Mouse (Mus musculus) stomach, postnatal 0 days (tissue): Measurements from ENCODE around the gene Zbtb16.

Source experiments
- CTCF ChIP-seq: IDR thresholded peaks from 2 replicates; pipeline ENCODE4 v1.5.1; 2016; ENCODE audit warnings: antibody characterized with exemption, low read depth, mild to moderate bottlenecking, moderate library complexity
- EP300 ChIP-seq: optimal IDR thresholded peaks from 2 replicates; pipeline ENCODE3; 2016; ENCODE audit warnings: antibody characterized with exemption

DNA sequence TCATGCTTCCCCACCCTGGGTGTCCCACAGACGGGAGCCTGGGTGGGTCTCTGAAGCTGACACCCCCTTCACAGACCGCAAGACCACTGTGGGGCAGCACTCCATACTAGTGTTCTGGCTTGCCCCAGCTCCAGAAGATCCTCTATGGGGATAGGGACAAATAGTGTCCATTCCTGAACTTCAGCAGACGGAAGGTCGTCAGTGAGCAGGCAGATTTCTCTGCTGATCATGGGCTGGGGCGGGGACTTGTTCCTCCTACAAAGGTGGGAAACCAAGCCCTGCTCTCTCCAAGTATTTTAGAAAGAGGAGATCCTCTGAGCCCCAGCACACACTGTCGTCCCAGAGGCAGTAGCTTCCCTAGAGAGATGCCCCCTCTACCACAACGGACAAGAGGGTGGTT, 142.3 kb downstream of the Zbtb16 start:
- TF ChIP-seq EP300 (no peak), CTCF (no peak)
